Comparison of ENCODE assay signal across 33 mouse cellular contexts in genomic region chr10:17277911-17278310, GRCm38 (mm10).
A peak's percentile ranks its signal among the peaks of the same experiment; 100 is the strongest.
DNase-seq lines count a peak whose midpoint lies in the region; ATAC-seq and TF ChIP-seq lines count a peak whose summit lies in the region.
"Had no signal": no experiment of that assay in that cellular context is flagged by ENCODE, and none has a peak within 500 bp of the region (broad histone marks: within the 10 kb centered on the region; RNA-seq: fewer than 3 reads in every experiment).

No protein-coding gene starts in this region.

- peak; percentile 18; the same call in 1 of the 2 replicates for TF ChIP-seq CTCF in kidney, postnatal 0 days (IDR thresholded peaks at IDR 0.05; ENCODE audit: low read depth)

- no peaks in the 10 kb centered on the region for H3K4me1 ChIP-seq in kidney, postnatal 0 days (replicated peaks; ENCODE audit: insufficient read depth, low read length)
- no peaks in the 10 kb centered on the region for H3K4me1 ChIP-seq in kidney, embryonic 15.5 days
- no peaks in the 10 kb centered on the region for H3K4me1 ChIP-seq in ES-E14 (ENCODE audit: control insufficient read depth in 2 of 2, insufficient read depth in 2 of 2, low read length in 2 of 2, poor library complexity in 1 of 2)
- H3K4me1 ChIP-seq: embryonic facial prominence, embryonic 10.5 days; embryonic facial prominence, embryonic 15.5 days; forebrain, embryonic 12.5 days; heart, embryonic 12.5 days; hindbrain, embryonic 13.5 days; limb, embryonic 13.5 days; midbrain, embryonic 12.5 days; neural tube, embryonic 12.5 days had no signal

- H3K4me3 ChIP-seq in kidney, postnatal 0 days (replicated peaks; ENCODE audit: low read depth, low read length): no peak overlapping the region
- no peak overlapping the region for H3K4me3 ChIP-seq in kidney, embryonic 15.5 days (replicated peaks)
- no peak overlapping the region for H3K4me3 ChIP-seq in ES-E14 (ENCODE audit: insufficient read depth in 1 of 2, low read depth in 1 of 2, low read length in 2 of 2, poor library complexity in 1 of 2, severe bottlenecking in 1 of 2)
- H3K4me3 ChIP-seq: embryonic facial prominence, embryonic 10.5 days; embryonic facial prominence, embryonic 15.5 days; forebrain, embryonic 12.5 days; heart, embryonic 12.5 days; hindbrain, embryonic 13.5 days; limb, embryonic 13.5 days; megakaryocyte, embryonic 14.5 days; midbrain, embryonic 12.5 days; myocyte; neural tube, embryonic 12.5 days had no signal

- ATAC-seq in kidney, postnatal 0 days (replicated peaks; ENCODE audit: low FRiP score, low read depth): no peak
- ATAC-seq in kidney, embryonic 15.5 days (replicated peaks; ENCODE audit: low FRiP score): no peak
- no peak for ATAC-seq in CD4-positive, CD25-positive, alpha-beta regulatory T cell, adult 4 months
- ATAC-seq: activated CD4-positive, CD25-positive, alpha-beta regulatory T cell, adult 4 months; inflammation-experienced regulatory T-cells, adult 6 months had no signal

- in situ Hi-C loops in ES-E14 (cut with MboI; ENCODE audit: low sequenced_read_pairs in 2 of 2, unreplicated experiment in 2 of 2): no loop called here

- H3K9me3 ChIP-seq in kidney, postnatal 0 days (replicated peaks; ENCODE audit: low read length): no peaks in the 10 kb centered on the region
- H3K9me3 ChIP-seq in kidney, embryonic 15.5 days (replicated peaks): no peaks in the 10 kb centered on the region; the same call in 1 of the 2 replicates
- no peaks in the 10 kb centered on the region for H3K9me3 ChIP-seq in ES-E14 (ENCODE audit: control insufficient read depth, insufficient read depth, low read depth, low read length)
- H3K9me3 ChIP-seq: embryonic facial prominence, embryonic 10.5 days; embryonic facial prominence, embryonic 15.5 days; forebrain, embryonic 12.5 days; G1E; midbrain, embryonic 12.5 days; neural tube, embryonic 12.5 days had no signal

- H3K9ac ChIP-seq in kidney, postnatal 0 days (ENCODE audit: low read depth, low read length): no peak overlapping the region
- no peak overlapping the region for H3K9ac ChIP-seq in kidney, embryonic 15.5 days
- H3K9ac ChIP-seq in ES-E14 (ENCODE audit: insufficient read depth, low read depth, low read length, poor library complexity, severe bottlenecking): no peak overlapping the region
- H3K9ac ChIP-seq: embryonic facial prominence, embryonic 15.5 days; forebrain, embryonic 12.5 days; heart, embryonic 12.5 days; hindbrain, embryonic 13.5 days; limb, embryonic 13.5 days; midbrain, embryonic 12.5 days; neural tube, embryonic 12.5 days had no signal

- no peak overlapping the region for H3K27ac ChIP-seq in kidney, postnatal 0 days
- H3K27ac ChIP-seq in kidney, embryonic 15.5 days: no peak overlapping the region
- H3K27ac ChIP-seq in ES-E14 (ENCODE audit: insufficient read depth, low read depth, low read length, poor library complexity, severe bottlenecking): no peak overlapping the region
- H3K27ac ChIP-seq: embryonic facial prominence, embryonic 10.5 days; embryonic facial prominence, embryonic 15.5 days; forebrain, embryonic 12.5 days; hindbrain, embryonic 13.5 days; limb, embryonic 13.5 days; midbrain, embryonic 12.5 days; neural tube, embryonic 12.5 days had no signal

- no peak for DNase-seq in kidney, postnatal 0 days (ENCODE audit: low spot score)
- peak; percentile 16 for DNase-seq in A20 (ENCODE audit: low read depth, low spot score)
- DNase-seq in ES-E14 (ENCODE audit: low read depth, low spot score): peak; percentile 15
- no peak for DNase-seq in left cerebral cortex, adult 8-10 months (ENCODE audit: low spot score in 2 of 2)
- DNase-seq in retina, postnatal 1 day: no peak
- DNase-seq: adrenal gland, adult 2 months; adrenal gland, postnatal 36 days; cerebellum, adult 2 months; cerebellum, postnatal 14 days; gastrocnemius, postnatal 10 days; heart, postnatal 4 days; kidney, adult 2 months; kidney, postnatal 10 days; layer of hippocampus, adult 9-11 months; lung, postnatal 4 days; right cerebral cortex, postnatal 4 days; thymus, postnatal 4 days had no signal

- H3K4me2 ChIP-seq in kidney, postnatal 0 days (ENCODE audit: low read length): no peak overlapping the region
- H3K4me2 ChIP-seq in kidney, embryonic 15.5 days: no peak overlapping the region
- H3K4me2 ChIP-seq: embryonic facial prominence, embryonic 15.5 days; forebrain, embryonic 12.5 days; heart, embryonic 12.5 days; hindbrain, embryonic 13.5 days; limb, embryonic 13.5 days; liver, embryonic 11.5 days; midbrain, embryonic 12.5 days; neural tube, embryonic 12.5 days had no signal

- H3K27me3 ChIP-seq in kidney, postnatal 0 days (ENCODE audit: insufficient read depth, low read length): no peaks in the 10 kb centered on the region
- no peaks in the 10 kb centered on the region for H3K27me3 ChIP-seq in kidney, embryonic 15.5 days
- H3K27me3 ChIP-seq: embryonic facial prominence, embryonic 15.5 days; forebrain, embryonic 12.5 days; heart, embryonic 12.5 days; hindbrain, embryonic 13.5 days; limb, embryonic 13.5 days; megakaryocyte, embryonic 14.5 days; midbrain, embryonic 12.5 days; neural tube, embryonic 12.5 days had no signal

- no peaks in the 10 kb centered on the region for H3K36me3 ChIP-seq in kidney, postnatal 0 days (ENCODE audit: insufficient read depth, low read length)
- H3K36me3 ChIP-seq in kidney, embryonic 15.5 days: no peaks in the 10 kb centered on the region
- H3K36me3 ChIP-seq in ES-E14 (ENCODE audit: control insufficient read depth, insufficient read depth, low read length, poor library complexity, severe bottlenecking): no peaks in the 10 kb centered on the region
- H3K36me3 ChIP-seq: embryonic facial prominence, embryonic 10.5 days; embryonic facial prominence, embryonic 15.5 days; forebrain, embryonic 12.5 days; G1E; heart, embryonic 12.5 days; hindbrain, embryonic 13.5 days; limb, embryonic 13.5 days; midbrain, embryonic 12.5 days; neural tube, embryonic 12.5 days had no signal

TF ChIP-seq in ES-E14, 5 proteins besides CTCF, POLR2A, EP300 and RAD21:
- TF ChIP-seq MAFK (IDR thresholded peaks at IDR 0.05; ENCODE audit: insufficient read depth, low read depth, low read length) (no peak), CHD2 (IDR thresholded peaks at IDR 0.05; ENCODE audit: low read depth, low read length) (no peak), ZC3H11A (IDR thresholded peaks at IDR 0.05; ENCODE audit: borderline replicate concordance, low read depth, low read length) (peak; percentile 92)

Comparison
In these comparisons a context has a peak if more than half of its experiments do, and no peak if none do; other contexts are left out.
1. DNase-seq: peak in A20 (single experiment) and ES-E14 (single experiment); none in kidney, postnatal 0 days (single experiment), left cerebral cortex, adult 8-10 months (0 of 2) and retina, postnatal 1 day (single experiment).